Mouse (Mus musculus) lung, adult 2 months (tissue): ENCODE measurements around the gene Rrp12.

Experiments used
- CTCF ChIP-seq: fragments of 200-500 bp; IDR thresholded peaks from 2 replicates; pipeline ENCODE4 v1.5.1; 2011; ENCODE audit warnings: mild to moderate bottlenecking, low read length, control low read depth; ENCODE audit not compliant: insufficient read depth
- POLR2A ChIP-seq: fragments of 200-500 bp; IDR thresholded peaks from 2 replicates; pipeline ENCODE4 v1.6.1; 2011; ENCODE audit warnings: low read depth, mild to moderate bottlenecking, control low read depth, low read length, borderline replicate concordance; ENCODE audit errors: extremely low read depth

GRCm38 (mm10) chr19:41837917-41838261, 58.1 kb downstream of the Rrp12 start:
- no peak for TF ChIP-seq CTCF
- no peak for TF ChIP-seq POLR2A
